Mouse (Mus musculus) thymus, postnatal 0 days (tissue): Measurements from ENCODE around the gene Hic1. TPM values are rescaled to one million over a fixed set of nuclear protein-coding genes. Genes with fewer than 3 reads are reported as not detected.

ENCODE experiments used
- DNase-seq: peaks from one replicate; pipeline ENCODE4 v3.0.0-alpha.2; 2015; ENCODE audit warnings: low spot score
- polyA plus RNA-seq: library from polyadenylated mRNA; unstranded; fragments of >200 nt; fragmentation: Nextera tagmentation; extraction: Ambion mirVana; gene quantifications from 2 replicates; pipeline ENCODE4 v1.2.1, GENCODE M21; 2015

The Hic1 gene
- 8.3 and 11.0 TPM in 2 replicates for polyA plus RNA-seq

DNA sequence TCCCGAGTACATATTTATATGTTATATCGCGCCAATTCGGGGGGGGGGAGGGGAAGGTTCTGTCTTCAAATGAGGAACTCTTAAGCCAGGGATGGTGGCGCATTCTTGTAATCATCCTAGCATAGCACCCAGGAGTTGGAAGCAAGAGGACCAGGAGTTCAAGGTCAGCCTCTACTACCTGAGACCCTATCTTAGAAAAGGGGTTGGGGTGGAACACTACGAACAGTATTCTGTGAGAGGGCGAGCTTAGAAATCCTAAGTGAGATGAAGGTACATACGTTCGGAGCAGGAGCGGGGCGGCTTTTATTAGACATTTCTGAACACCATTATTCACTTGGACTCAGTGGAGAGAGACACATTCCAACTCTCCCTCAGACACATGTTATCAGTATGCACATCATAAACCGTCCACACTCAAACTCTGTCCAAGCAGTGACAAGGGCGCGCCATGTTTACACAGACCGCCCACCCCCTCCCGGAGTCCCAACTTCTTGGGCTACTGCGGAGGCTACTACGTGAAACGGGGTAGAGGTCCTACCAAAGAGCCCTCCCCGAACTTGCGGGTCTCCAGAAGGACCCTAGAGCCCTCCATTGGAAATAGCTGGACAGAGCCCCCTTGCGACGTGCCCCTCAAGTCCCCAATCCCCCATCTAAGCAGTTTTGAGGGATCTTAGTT, at the start of gene Hic1:
Hic1 (minus strand) TSS at position 115 of the 676 bp plus-strand sequence.
- DNase-seq: no peak

DNA sequence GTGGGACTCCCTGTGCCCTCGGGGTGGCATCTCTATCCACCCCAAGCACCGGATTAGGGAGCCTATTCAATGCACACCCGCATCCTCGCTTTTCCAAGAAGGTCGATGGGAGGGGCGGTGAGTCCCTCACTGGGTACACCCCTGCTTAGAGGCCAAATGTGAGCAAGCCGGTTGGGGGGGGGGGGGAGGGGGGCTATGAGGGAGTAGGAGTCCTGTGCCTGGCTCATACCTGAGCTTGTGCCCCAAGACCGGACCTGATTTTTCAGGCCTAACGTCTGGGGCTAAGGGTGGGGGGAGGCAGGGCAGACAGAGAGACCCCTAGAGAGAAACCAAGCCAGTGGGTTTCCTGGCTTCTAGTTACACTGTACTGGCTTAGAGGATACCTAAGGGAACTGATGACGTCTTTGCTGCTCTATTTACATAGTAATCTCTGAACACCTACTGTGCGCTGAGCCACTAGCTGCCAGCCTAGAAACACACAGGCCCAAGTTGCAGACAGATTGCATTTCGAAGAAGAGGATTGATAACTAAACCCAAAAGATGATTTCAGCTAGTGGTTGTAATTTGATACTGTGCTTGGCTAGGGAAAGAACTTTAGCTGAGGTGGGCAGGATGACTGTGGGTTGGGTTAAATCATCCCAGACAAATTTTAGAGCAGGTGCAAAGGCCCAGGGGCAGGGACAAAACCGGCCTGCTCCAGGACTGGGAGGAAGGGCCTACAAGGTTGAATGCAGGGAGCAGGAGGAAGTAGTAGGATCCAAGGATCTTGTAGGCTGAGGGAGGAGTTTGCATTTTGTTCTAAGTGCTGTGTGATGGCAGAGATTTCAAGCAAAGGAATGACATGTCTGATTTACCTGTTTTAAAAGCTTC, 45.0 kb upstream of the Hic1 start:
- no peak for DNase-seq

DNA sequence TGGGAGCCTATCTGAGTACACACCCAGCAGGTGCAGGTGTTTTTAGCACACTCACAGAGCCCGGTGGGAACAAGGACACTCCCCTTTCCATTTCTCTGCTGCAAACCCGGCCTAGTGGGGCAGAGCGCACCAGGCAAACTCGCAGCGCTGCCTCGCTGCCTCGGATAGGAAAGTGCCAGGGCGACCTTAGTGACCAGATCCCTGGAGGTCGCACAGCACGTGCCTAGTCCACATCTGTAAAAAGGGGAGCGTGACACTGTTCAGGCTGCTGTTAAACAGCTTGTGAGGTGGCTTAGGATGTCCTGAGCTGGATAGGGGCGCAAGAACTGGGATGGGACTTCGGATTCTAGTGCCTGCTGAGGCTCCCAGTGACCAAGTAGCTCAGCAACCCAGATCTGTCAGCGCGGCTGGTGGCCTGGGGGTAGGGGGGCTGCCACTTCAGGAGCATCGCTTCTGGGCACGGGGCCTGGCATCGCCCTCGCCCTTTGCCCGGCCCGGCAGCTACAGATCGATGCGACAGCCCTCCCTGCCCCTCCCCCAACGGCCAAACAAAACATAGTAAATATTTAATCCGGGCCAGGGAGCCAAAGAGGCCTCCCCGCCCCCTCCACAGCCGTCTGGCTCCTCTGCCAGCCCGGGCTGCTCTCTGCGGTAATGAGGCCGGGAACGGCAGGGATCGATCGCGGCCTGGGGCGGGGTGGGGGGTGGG, 44.2 kb upstream of the Hic1 start:
- peak; percentile 78 for DNase-seq

DNA sequence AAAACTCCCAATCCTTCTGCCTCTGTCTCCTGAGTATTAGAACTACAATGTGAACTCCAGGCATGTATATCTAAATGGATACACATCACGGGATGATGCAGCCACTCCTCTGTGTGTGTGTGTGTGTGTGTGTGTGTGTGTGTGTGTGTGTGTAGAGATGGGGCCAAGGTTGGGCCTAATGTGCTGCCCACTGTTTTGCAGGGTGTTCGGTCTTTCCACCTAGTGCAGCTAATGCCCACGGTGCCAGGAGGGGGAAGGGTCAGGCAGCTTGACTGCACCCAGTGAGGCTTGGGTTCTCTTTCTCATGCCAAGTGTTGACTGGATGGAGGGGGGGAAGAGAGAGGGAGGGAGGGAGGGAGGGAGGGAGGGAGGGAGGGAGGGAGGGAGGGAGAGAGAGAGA, 43.6 kb upstream of the Hic1 start:
- DNase-seq: no peak

DNA sequence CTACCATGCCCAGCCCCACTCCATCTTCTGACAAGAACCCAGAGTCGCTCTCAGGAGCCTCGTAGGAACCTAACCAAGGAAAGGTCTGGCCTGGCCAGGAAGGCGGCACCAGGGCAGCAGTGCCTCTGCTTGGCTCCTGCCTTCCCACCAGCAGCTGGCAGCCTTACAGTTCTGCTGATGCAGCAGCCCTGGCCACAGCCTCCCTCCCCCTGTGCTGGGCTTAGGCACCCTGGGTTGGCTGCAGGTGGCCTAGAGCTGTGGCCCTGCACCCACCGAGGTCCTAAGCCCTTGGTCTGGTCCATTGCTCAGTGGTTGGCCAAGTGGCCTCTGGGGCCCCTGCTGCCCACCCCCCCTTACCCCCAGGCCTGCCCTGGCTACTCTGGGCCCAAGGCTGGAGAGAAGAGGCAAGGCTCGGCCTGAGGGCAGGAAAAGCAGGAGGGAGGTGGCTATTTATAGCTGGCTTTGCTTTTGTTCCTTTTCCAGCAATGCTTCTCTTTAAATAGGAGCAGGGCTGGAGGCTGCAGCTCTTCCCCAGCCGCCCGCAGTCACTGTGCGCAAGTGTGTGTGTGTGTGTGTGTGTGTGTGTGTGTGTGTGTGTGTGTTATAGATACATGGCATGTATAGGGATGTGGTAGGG, 42.8 kb upstream of the Hic1 start:
- DNase-seq: no peak

GRCm38 (mm10) chr11:75210755-75211154, 41.4 kb upstream of the Hic1 start:
- no peak for DNase-seq

DNA sequence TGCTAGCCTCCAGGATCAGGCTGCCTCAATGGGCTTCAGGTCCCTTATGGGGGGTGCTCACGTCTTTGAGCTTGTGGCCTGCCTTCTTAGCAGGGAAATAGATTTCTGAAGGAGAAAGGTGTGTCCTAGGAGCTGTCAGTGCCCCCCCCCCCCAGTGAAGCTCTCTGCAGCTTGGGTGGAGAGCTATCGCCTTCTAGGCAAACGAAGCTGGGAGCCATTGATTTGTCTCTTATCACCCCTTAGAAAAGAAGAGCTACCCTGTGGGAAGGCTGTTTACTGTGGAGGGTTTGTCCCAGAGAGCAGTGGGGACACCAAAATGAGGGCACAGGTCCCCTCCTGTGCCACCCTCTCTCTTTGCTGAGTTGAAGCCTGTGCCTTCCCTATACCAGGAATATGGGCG, 40.8 kb upstream of the Hic1 start:
- DNase-seq: no peak

- DNase-seq: no peak
These were observed 40.0 kb upstream of the Hic1 start for GRCm38 (mm10) chr11:75209363-75209762.

DNA sequence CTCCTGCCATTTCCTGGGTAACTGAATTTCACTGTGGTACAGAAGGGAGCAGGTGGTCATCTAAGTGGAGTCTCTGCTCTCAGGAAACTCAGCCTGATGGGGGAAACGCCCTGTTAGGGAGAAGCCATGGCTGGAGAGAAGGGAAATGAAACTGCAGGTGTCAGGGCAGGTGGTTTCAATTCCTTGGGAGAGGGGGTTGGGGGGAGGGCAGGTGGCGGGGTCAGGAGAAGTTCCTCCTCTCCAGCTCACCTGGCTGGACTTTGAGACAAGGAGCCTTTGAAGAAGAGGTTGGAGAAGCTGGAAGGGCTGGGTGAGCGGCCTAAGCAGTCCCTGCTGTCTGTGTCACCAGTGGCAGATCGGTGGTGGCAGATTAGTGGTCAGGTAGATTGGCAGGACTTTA, 37.0 kb upstream of the Hic1 start:
- DNase-seq: no peak

DNA sequence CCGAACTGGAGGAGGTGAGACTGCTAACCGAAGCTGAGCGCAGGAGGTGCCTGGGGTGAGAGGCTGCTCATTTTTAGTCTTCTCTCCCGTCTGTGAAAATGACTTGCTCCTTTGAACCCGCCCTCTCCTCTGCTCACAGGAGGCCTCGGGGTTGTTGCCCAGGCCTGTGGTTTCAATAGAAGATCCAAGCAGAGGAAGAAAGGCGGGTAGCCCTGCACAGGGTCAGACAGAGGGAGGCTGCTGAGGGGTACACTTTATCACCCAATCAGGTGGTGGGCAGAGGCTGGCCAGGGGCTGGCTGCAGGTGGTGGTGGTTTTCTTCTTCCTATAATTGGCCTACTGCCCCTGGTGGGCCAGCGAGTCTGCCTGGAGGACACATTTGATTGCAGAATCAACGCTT, 35.2 kb upstream of the Hic1 start:
- no peak for DNase-seq

GRCm38 (mm10) chr11:75203926-75204325, 34.6 kb upstream of the Hic1 start:
- DNase-seq: no peak

GRCm38 (mm10) chr11:75201721-75202120, 32.4 kb upstream of the Hic1 start:
- DNase-seq: no peak

GRCm38 (mm10) chr11:75200935-75201334, 31.6 kb upstream of the Hic1 start:
- DNase-seq: no peak

DNA sequence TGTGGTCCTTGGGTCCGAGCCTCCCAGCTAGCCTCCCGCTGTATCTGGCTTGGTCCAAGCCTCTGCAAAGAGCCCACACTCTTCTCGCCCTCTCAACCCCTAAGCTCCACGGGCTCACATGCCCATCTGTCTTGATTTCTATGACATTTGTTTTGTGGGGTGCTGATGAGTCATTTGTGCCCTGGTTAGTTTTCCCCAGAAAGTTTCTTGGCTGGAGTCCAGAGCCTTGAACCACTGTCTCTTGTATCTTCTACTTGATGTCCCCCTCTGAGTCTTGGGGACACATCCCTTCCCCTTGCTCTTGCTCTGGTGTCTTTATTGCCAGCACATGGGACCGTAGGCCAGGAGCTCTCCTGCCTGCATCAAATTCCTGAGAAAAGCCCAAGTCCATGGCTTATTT, 30.6 kb upstream of the Hic1 start:
- DNase-seq: no peak

GRCm38 (mm10) chr11:75198792-75199191, 29.5 kb upstream of the Hic1 start:
- no peak for DNase-seq

DNA sequence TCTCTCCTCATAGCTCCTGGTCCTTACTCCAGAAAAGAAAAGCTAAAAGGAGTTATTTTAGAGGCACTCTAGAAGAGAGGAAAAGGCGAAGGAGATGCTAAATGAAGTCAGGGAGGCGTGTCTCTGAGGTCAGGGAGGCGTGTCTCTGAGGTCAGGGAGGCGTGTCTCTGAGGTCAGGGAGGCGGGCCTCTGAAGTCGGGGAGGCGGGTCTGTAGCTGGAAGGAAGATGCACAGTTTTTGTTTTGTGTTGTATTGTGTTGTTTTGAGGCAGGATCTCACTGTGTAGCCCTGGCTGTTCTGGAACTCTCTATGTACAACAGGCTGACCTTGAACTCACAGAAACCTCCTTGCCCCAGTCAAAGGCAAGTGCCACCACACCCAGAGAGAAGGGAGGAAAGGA, 28.6 kb upstream of the Hic1 start:
- DNase-seq: no peak

GRCm38 (mm10) chr11:75196131-75196530, 26.8 kb upstream of the Hic1 start:
- DNase-seq: no peak

DNA sequence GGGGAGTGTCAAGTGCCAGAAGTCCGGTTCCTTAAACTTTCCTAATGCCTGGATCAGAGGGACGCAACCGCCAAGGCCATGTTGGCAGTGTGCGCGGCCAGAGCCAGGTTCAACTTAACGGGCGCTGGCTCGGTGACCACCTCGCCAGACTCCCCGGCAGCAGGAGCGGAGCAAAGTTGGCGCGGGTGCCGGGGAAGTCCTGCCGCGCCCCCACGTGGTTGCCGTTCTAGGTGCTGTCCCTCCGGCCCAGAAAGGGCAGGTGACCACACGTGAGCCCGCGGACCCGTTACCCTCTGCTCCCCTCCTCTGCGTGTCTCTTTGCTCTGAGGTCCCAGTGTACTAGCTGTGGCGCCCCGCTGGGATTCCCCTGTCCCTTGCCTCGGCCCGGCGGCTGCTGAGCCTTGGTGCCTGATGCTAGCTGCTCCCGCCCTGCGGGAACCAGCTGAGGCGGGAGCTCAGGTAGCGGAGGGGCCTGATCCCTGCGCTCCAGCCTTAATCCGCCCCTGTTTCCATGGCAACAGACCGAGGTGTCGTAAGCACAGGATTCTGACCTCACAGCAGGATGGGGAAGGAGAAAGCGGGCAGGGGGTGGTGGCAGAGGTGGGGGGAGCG, 25.6 kb upstream of the Hic1 start:
- DNase-seq: peak; percentile 75

DNA sequence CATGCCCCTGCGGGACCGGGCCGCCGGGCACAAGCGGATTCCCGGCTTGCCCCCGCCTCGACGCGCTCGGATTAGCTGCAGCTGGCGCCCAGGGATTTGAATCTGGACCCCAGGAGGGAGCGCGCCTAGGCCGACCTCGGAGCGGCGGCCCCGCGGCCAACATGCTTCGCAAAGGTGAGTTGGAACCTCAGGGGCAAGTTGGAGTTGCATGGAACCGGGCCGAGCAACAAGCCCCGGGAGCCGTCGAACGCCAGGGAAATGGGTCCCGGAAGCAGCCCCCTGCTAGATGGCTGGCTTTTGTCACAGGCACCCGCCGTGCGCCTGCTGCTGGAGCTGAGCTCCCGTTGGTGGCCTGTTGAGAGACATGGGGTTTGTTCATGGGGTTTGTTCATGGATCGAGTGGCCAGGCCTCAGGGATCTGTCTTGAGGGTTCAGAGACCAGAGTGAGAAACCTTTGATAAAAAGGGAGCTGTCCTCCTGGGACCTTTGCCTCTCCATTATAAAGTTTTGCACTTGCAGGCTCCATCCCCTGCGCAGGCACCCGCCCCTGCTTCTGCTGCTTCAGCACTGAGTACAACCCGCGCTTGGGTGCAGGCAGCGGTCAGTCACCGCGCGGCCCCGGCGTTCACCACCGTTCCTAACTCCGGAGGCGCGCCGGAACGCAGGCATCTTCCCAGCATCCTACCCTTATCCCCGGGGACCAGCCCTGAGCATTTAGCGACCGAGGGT, 25.0 kb upstream of the Hic1 start:
- DNase-seq: no peak

DNA sequence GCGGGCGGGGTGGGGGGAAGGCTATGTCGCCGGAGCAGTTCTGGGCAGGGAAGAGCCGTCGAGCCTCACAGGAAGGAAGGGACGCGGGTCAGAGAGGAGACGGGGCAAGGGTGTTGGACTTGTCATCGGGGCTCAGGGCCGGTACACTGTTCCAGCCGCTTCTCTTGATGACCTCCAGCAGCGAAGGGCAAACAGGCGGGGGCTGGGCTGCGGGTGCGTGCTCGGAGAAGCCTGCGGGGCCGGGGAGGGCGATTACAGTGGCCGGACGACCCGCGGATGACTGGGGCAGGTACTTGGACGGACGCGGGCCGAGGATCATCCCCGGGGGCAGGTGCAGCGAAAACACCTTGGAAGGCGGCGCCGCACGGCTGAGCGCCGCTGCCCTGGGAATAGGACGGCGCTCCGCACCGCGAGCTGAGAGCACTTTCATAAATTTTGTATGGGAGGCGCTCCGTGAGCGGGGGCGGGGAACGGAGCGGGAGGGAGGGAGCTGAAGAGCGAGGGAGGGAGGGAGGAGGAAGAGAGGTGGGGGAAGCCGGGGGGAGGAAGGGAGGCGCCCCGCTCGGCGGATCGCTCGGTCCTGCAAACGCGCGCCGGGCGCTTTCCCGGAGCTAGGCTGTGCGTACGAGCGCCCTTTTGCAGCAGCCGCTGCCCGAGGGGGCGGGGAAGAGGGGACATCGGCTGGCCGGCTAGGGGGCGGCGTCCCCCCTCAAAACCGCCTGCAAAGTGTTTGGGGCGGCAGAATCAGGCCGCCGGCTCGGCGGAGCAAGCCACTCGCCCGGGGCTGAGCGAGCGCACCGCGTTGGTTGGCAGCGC, 24.1 kb upstream of the Hic1 start, which contains the start of gene Rtn4rl1:
Rtn4rl1 (plus strand) TSS at position 528 of the 816 bp plus-strand sequence.
- DNase-seq: peak; percentile 82
